Mouse (Mus musculus) heart, adult 2 months (tissue): ENCODE data around the gene Gast.

Experiments
- CTCF ChIP-seq: fragments of 200-600 bp; IDR thresholded peaks from 2 replicates; pipeline ENCODE4 v1.8.1; 2022; ENCODE audit warnings: antibody characterized with exemption, mild to moderate bottlenecking, moderate library complexity
- POLR2A ChIP-seq: fragments of 200-500 bp; IDR thresholded peaks from 2 replicates; pipeline ENCODE4 v1.6.1; 2011; ENCODE audit warnings: mild to moderate bottlenecking, low read depth, low read length, control low read depth; ENCODE audit not compliant: insufficient read depth

DNA sequence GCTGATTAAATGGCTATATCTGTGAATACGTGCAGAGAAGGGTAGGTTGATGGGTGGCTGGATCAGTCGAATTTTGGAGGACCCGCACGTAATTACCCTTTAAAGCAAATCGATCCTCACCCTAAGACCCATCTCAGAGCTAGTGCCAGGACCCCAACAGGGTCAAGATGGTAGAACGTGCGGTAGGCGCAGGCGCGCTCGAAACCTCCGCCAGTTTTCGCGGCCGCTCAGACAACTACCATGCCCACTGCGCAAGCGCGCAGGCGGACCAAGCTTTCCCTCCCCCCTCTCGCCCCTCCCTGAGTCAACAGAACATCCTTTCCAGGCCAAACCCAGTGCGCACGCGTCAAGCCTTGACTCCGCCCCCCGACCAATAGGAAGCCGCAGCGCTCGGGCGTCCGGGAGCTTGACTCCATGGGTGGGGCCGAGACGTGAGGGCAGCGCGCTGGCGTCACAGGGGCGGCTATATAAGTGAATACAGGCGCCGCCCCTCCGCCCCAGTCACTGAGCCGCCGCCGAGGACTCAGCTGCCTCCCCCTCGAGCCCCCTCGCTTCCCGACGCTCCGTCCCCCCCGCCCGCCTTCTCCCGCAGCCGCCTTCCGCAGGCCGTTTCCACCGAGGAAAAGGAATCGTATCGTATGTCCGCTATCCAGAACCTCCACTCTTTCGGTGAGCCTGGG is 14.6 kb upstream of the Gast start, which contains the start of gene Eif1:
- peak; percentile 16; the same call in 1 of the 2 replicates for TF ChIP-seq CTCF
- TF ChIP-seq POLR2A, result no peak; the same call in none of the 2 replicates
